In the genomic region with DNA sequence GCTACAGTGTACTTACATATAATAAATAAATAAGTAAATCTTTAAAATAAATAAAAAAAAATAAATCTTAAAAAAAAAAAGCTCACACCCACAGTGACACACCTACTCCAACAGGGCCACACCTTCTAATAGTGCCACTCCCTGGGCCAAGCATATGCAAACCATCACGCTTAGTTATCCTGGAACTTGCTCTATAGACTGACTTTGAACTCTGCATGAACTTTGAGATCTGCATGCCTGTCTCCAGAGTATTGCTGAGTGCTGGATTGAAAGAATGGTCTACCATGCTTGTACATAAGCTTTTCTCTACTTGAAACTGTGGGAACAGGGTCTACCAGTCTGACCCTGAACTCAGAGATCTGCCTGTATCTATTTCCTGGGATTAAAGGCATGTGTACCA, we compare ENCODE assay signal across 19 mouse cellular contexts.
"Had no signal": no experiment of that assay in that cellular context is flagged by ENCODE, and none has a peak within 500 bp of the region (broad histone marks: within the 10 kb centered on the region; RNA-seq: fewer than 3 reads in every experiment).

No protein-coding gene starts in this region.

- H3K4me2 ChIP-seq: lung, embryonic 14.5 days; midbrain, embryonic 11.5 days; midbrain, embryonic 13.5 days; midbrain, embryonic 15.5 days; neural tube, embryonic 13.5 days; neural tube, embryonic 15.5 days; stomach, embryonic 15.5 days had no signal

- H3K4me3 ChIP-seq: megakaryocyte, embryonic 14.5 days; midbrain, embryonic 13.5 days; midbrain, embryonic 15.5 days; neural tube, embryonic 13.5 days; neural tube, embryonic 15.5 days; stomach, embryonic 15.5 days had no signal

- ATAC-seq: midbrain, embryonic 13.5 days; midbrain, embryonic 15.5 days had no signal

- H3K27me3 ChIP-seq: megakaryocyte, embryonic 14.5 days; midbrain, embryonic 13.5 days; midbrain, embryonic 15.5 days; neural tube, embryonic 13.5 days; neural tube, embryonic 15.5 days; stomach, embryonic 15.5 days had no signal

- H3K27ac ChIP-seq: macrophage; midbrain, embryonic 13.5 days; midbrain, embryonic 15.5 days; neural tube, embryonic 13.5 days; neural tube, embryonic 15.5 days; stomach, embryonic 15.5 days; stomach, postnatal 0 days had no signal

- H3K9me3 ChIP-seq: midbrain, embryonic 13.5 days; midbrain, embryonic 15.5 days; neural tube, embryonic 13.5 days; neural tube, embryonic 15.5 days; stomach, embryonic 15.5 days had no signal

- DNase-seq: lung, adult 18-20 months; lung, embryonic 14.5 days; lung, postnatal 10 days; retina, postnatal 1 day; right cerebral cortex, adult 18-20 months; right cerebral cortex, postnatal 25 days; right cerebral cortex, postnatal 4 days; thymus, adult 2 months; thymus, postnatal 25 days; thymus, postnatal 4 days had no signal

- H3K36me3 ChIP-seq: midbrain, embryonic 13.5 days; midbrain, embryonic 15.5 days; neural tube, embryonic 13.5 days; neural tube, embryonic 15.5 days; stomach, embryonic 15.5 days had no signal

- H3K9ac ChIP-seq: lung, embryonic 14.5 days; midbrain, embryonic 13.5 days; midbrain, embryonic 15.5 days; neural tube, embryonic 13.5 days; neural tube, embryonic 15.5 days; stomach, embryonic 15.5 days had no signal
